Mouse (Mus musculus): ENCODE data around the gene Irf2bpl. TPM values are rescaled to one million over a fixed set of nuclear protein-coding genes. Genes with fewer than 3 reads are reported as not detected.

The Irf2bpl gene
- polyA plus RNA-seq, 1 experiment from 2014 or later, result 36.1 TPM

DNA sequence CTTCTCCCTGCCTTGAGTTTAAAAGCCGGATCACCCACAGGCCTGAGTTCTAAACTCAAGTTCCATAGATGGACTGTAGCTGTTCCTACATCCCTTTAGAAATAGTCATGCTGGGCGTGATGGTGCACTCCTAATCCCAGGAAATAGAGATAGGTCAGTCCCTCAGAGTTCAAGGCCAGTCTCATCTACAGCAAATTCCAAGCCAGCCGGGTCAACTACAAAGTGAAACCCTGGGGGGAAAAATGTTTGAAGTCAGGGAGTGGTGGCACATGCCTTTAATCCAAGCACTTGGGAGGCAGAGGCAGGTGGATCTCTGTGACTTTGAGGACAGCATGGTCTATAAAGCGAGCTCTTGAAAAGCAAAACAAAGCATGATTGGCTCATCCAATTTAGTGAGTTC is 7.6 kb downstream of the Irf2bpl start:
- WGBS, result 84% methylated on average over 4 of the region's 4 CpGs
- no peaks in the 10 kb centered on the region for H3K9me3 ChIP-seq (ENCODE audit: control insufficient read depth, low read length)
- H3K4me3 ChIP-seq (ENCODE audit: control insufficient read depth in 1 of 2, insufficient read depth in 1 of 2, low read depth in 1 of 2, low read length in 2 of 2), result no peak overlapping the region
- H3K9ac ChIP-seq (ENCODE audit: low read length), result no peak overlapping the region
- H3K4me2 ChIP-seq (ENCODE audit: low read length), result no peak overlapping the region
- no peak for ATAC-seq (ENCODE audit: insufficient number of reproducible peaks, insufficient read depth, low FRiP score, low read depth)
- H3K27me3 ChIP-seq (ENCODE audit: control insufficient read depth, insufficient read depth, low read length), result no peaks in the 10 kb centered on the region
- peaks cover 17 to 35% of the 10 kb centered on the region in 2 experiments for H3K4me1 ChIP-seq (ENCODE audit: control insufficient read depth in 2 of 2, insufficient read depth in 2 of 2, low read length in 2 of 2)
- no peak overlapping the region for H3K27ac ChIP-seq (replicated peaks in 1 of 2; ENCODE audit: control insufficient read depth in 1 of 2, insufficient read depth in 1 of 2, low read depth in 2 of 2, low read length in 2 of 2)
- H3K36me3 ChIP-seq (ENCODE audit: control insufficient read depth, insufficient read depth, low read length), result peaks cover 17% of the 10 kb centered on the region

DNA sequence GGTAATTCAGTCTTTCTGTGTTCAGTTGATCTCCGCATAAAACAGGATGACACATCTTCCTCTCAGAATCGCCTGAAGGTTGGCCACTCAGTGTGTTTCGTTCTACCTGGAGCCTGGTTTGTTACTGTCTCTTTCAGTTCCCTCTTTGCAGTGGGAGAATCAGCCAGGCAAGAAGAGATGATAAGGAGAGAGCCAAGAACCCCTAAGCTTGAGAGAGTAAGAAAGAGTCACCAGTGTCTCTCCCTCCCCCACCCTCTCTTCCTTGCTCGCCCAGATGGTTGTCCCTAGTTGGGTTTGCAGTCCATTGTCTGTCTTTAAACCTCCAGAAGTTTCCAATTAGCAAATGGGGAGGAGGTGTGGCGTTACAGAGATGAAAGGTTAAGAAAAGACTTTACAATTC is 8.5 kb downstream of the Irf2bpl start:
- Histone ChIP-seq H3K27me3 (ENCODE audit: control insufficient read depth, insufficient read depth, low read length) (no peaks in the 10 kb centered on the region), H3K4me2 (ENCODE audit: low read length) (no peak overlapping the region), H3K4me1 (ENCODE audit: control insufficient read depth in 2 of 2, insufficient read depth in 2 of 2, low read length in 2 of 2) (peaks cover 19 to 41% of the 10 kb centered on the region in 2 experiments), H3K9me3 (ENCODE audit: control insufficient read depth, low read length) (no peaks in the 10 kb centered on the region), H3K4me3 (ENCODE audit: control insufficient read depth in 1 of 2, insufficient read depth in 1 of 2, low read depth in 1 of 2, low read length in 2 of 2) (no peak overlapping the region), H3K9ac (ENCODE audit: low read length) (no peak overlapping the region), H3K36me3 (ENCODE audit: control insufficient read depth, insufficient read depth, low read length) (peaks cover 12% of the 10 kb centered on the region), H3K27ac (replicated peaks in 1 of 2; ENCODE audit: control insufficient read depth in 1 of 2, insufficient read depth in 1 of 2, low read depth in 2 of 2, low read length in 2 of 2) (no peak overlapping the region)
- no peak for ATAC-seq (ENCODE audit: insufficient number of reproducible peaks, insufficient read depth, low FRiP score, low read depth)
- WGBS, result 86% methylated on average over 5 of the region's 5 CpGs

DNA sequence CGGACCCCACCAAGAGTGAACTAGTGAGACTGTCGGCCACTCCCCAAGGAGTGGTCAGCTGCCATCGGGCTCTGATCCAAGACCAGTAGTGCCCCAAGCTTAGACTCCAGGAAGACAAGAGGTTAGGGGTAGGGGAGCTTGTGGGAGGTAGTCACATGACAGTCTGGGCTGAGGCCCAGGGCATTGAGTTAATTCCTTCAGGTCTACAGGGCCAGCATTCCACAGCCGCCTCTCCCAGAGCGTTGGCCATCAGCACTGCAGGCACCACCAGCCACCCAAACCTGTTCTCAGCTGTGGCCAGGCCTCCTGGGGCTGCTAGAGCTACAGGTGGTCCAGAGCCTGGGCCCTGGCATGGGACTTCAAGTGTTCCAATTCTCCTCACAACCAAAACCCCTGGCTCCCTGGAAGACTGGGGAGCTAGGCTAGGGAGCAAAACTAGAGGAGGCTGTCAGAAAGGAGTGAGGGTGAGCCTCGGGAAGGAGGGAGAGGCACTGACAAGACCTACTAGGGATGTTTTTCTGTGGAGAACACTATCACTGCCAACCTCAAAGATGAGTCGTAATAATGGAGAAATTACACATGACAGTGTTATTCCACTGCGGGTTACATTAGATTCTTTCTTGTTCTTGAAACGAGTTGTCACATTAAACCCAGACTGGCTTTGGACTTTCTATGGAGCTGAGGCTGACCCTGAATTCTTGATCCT is 12.1 kb downstream of the Irf2bpl start:
- Histone ChIP-seq H3K4me3 (ENCODE audit: control insufficient read depth in 1 of 2, insufficient read depth in 1 of 2, low read depth in 1 of 2, low read length in 2 of 2) (no peak overlapping the region), H3K27ac (replicated peaks in 1 of 2; ENCODE audit: control insufficient read depth in 1 of 2, insufficient read depth in 1 of 2, low read depth in 2 of 2, low read length in 2 of 2) (peak overlapping the region; percentile 1 to 45; a peak in 3 of 4 replicates), H3K9ac (ENCODE audit: low read length) (no peak overlapping the region), H3K36me3 (ENCODE audit: control insufficient read depth, insufficient read depth, low read length) (no peaks in the 10 kb centered on the region), H3K9me3 (ENCODE audit: control insufficient read depth, low read length) (no peaks in the 10 kb centered on the region), H3K27me3 (ENCODE audit: control insufficient read depth, insufficient read depth, low read length) (no peaks in the 10 kb centered on the region), H3K4me2 (ENCODE audit: low read length) (no peak overlapping the region), H3K4me1 (ENCODE audit: control insufficient read depth in 2 of 2, insufficient read depth in 2 of 2, low read length in 2 of 2) (peaks cover 15 to 21% of the 10 kb centered on the region in 2 experiments)
- ATAC-seq (ENCODE audit: insufficient number of reproducible peaks, insufficient read depth, low FRiP score, low read depth), result peak; percentile 69
- WGBS, result 50% methylated on average over 9 of the region's 9 CpGs

DNA sequence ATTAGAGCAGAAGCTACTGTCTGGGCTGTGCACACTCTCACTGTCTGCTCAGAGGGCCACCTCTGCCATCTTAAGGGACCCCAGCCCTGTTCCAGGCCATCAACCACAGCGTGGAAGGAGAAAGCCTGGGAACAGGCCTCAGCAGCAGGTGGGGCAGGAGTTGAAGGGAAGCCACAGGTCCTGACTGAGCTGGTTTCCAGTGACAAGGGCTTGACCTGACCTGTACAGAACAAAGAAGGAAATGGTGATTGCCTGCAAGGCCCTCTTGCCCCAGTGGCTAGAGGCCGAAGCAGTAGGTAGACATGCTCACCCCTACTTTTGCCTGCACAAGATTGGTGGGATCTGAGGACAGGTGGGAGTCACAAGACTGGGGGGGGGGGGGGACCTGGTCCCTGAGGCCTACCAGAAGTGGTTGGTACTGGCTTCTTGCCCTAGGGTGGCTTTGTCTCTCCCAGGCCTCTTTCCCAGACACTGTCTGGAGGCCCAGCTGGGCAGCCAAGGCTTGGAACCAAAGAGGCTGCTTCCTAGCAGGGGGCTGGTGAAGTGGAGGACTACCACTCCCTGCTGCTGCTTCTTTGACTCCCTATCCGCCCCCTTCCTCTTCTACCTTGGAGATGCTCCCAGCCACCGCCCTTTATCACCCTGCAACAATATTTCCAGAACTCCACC is 12.8 kb downstream of the Irf2bpl start:
- Histone ChIP-seq H3K9ac (ENCODE audit: low read length) (no peak overlapping the region), H3K36me3 (ENCODE audit: control insufficient read depth, insufficient read depth, low read length) (no peaks in the 10 kb centered on the region), H3K4me2 (ENCODE audit: low read length) (no peak overlapping the region), H3K9me3 (ENCODE audit: control insufficient read depth, low read length) (no peaks in the 10 kb centered on the region), H3K27me3 (ENCODE audit: control insufficient read depth, insufficient read depth, low read length) (no peaks in the 10 kb centered on the region), H3K4me1 (ENCODE audit: control insufficient read depth in 2 of 2, insufficient read depth in 2 of 2, low read length in 2 of 2) (peaks cover 20 to 27% of the 10 kb centered on the region in 2 experiments), H3K4me3 (ENCODE audit: control insufficient read depth in 1 of 2, insufficient read depth in 1 of 2, low read depth in 1 of 2, low read length in 2 of 2) (no peak overlapping the region), H3K27ac (replicated peaks in 1 of 2; ENCODE audit: control insufficient read depth in 1 of 2, insufficient read depth in 1 of 2, low read depth in 2 of 2, low read length in 2 of 2) (peak overlapping the region in 1 of 2 experiments; percentile 45; a peak in 2 of 4 replicates)
- 77% methylated on average over 4 of the region's 4 CpGs for WGBS
- ATAC-seq (ENCODE audit: insufficient number of reproducible peaks, insufficient read depth, low FRiP score, low read depth), result no peak; the same call in 1 of the 2 replicates

DNA sequence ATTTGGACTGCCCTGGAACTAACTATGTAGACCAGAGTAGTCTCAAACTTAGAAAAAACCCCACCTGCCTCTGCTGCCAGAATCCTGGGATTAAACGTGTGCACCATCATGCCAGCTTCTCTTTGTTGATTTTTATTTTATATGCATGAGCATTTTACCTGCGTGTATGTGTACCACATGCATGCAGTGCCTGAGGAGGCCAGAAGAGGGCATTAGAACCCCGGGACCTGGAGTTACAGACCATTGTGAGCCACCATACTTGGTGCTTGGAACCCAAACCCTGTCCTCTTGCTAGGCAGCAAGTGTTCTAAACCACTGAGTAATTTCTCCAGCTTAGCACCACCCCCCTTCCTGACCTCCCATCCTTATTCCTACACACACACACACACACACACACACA is 13.6 kb downstream of the Irf2bpl start:
- Histone ChIP-seq H3K27ac (replicated peaks in 1 of 2; ENCODE audit: control insufficient read depth in 1 of 2, insufficient read depth in 1 of 2, low read depth in 2 of 2, low read length in 2 of 2) (no peak overlapping the region; a peak in 1 of 4 replicates), H3K36me3 (ENCODE audit: control insufficient read depth, insufficient read depth, low read length) (no peaks in the 10 kb centered on the region), H3K4me3 (ENCODE audit: control insufficient read depth in 1 of 2, insufficient read depth in 1 of 2, low read depth in 1 of 2, low read length in 2 of 2) (no peak overlapping the region), H3K9ac (ENCODE audit: low read length) (no peak overlapping the region), H3K4me1 (ENCODE audit: control insufficient read depth in 2 of 2, insufficient read depth in 2 of 2, low read length in 2 of 2) (peaks cover 20 to 27% of the 10 kb centered on the region in 2 experiments), H3K4me2 (ENCODE audit: low read length) (no peak overlapping the region), H3K27me3 (ENCODE audit: control insufficient read depth, insufficient read depth, low read length) (no peaks in the 10 kb centered on the region), H3K9me3 (ENCODE audit: control insufficient read depth, low read length) (no peaks in the 10 kb centered on the region)
- ATAC-seq (ENCODE audit: insufficient number of reproducible peaks, insufficient read depth, low FRiP score, low read depth), result no peak
- 92% methylated on average over 3 of the region's 3 CpGs for WGBS

DNA sequence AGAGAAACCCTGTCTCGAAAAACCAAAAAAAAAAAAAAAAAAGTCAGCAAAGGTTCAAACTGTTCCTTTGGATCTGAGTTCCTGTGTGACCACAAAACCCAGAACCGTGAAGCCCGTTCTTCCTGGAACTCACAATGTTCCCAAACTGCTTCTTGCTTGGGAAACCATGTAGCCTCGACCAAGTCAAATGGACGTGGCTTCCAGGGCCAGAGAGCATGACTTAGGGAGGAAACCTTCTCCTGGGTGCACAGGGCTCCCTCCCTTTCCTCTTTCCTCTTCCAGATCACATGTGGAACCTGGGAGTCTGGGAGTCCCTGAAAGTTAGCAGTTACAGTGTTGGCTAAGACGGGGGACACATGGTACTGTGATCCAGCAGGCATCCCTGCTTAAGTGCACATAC is 14.8 kb downstream of the Irf2bpl start:
- H3K27me3 ChIP-seq (ENCODE audit: control insufficient read depth, insufficient read depth, low read length), result no peaks in the 10 kb centered on the region
- H3K9ac ChIP-seq (ENCODE audit: low read length), result no peak overlapping the region
- H3K4me2 ChIP-seq (ENCODE audit: low read length), result no peak overlapping the region
- peaks cover 20 to 27% of the 10 kb centered on the region in 2 experiments for H3K4me1 ChIP-seq (ENCODE audit: control insufficient read depth in 2 of 2, insufficient read depth in 2 of 2, low read length in 2 of 2)
- no peaks in the 10 kb centered on the region for H3K9me3 ChIP-seq (ENCODE audit: control insufficient read depth, low read length)
- no peak for ATAC-seq (ENCODE audit: insufficient number of reproducible peaks, insufficient read depth, low FRiP score, low read depth)
- no peak overlapping the region for H3K27ac ChIP-seq (replicated peaks in 1 of 2; ENCODE audit: control insufficient read depth in 1 of 2, insufficient read depth in 1 of 2, low read depth in 2 of 2, low read length in 2 of 2)
- no peaks in the 10 kb centered on the region for H3K36me3 ChIP-seq (ENCODE audit: control insufficient read depth, insufficient read depth, low read length)
- H3K4me3 ChIP-seq (ENCODE audit: control insufficient read depth in 1 of 2, insufficient read depth in 1 of 2, low read depth in 1 of 2, low read length in 2 of 2), result no peak overlapping the region
- 87% methylated on average over 5 of the region's 6 CpGs for WGBS

DNA sequence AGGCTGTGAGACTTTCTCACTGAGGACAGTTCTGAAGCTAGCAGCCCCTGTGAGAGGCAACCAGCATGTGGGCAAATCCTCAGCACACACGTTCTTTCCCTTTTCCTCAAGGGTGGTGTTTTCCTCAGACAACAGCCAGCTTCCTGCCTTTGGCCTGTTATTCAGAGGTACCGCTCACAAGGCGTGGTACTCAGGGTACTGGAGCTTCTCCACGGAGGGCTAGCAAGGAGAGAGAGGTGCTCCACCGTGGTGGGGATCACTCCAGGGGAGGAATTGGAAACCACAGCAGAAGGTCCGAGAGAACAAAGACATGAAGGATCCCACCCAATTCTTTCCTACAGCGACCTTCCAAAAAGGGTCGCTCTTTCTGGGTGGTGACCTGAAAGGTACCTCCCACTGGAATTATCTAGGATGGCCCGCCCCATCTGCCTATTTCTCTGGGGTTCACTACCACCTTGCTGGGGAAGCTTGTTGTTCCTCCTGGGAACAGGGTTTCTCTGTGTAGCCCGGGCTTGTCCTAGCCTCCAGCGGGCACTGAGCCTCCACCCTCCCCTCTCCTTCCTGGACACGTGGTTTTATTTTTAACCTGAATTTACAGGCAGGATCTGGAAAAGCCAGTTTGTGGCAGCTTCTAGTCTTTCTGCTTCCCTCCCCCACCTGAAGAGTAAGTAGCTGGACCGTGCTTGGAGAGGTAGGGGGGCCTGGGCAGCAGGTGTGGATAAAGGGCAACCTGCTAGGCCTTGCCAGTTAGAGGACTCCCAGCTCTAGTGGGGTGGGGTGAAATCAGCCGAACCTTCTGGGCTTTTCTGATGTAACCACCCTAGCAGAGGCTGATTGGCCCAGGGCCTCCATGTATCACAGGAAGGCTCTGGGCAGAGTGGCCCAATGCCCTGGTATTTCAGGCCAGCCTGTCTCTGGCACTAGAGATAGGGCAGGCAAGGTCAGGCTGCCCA is 17.1 kb downstream of the Irf2bpl start:
- no peak overlapping the region for H3K4me2 ChIP-seq (ENCODE audit: low read length)
- no peaks in the 10 kb centered on the region for H3K27me3 ChIP-seq (ENCODE audit: control insufficient read depth, insufficient read depth, low read length)

More for the DNA sequence above, 17.1 kb downstream of the Irf2bpl start:
- Histone ChIP-seq H3K4me3 (ENCODE audit: control insufficient read depth in 1 of 2, insufficient read depth in 1 of 2, low read depth in 1 of 2, low read length in 2 of 2) (no peak overlapping the region), H3K4me1 (ENCODE audit: control insufficient read depth in 2 of 2, insufficient read depth in 2 of 2, low read length in 2 of 2) (peaks cover 19 to 24% of the 10 kb centered on the region in 2 experiments), H3K27ac (replicated peaks in 1 of 2; ENCODE audit: control insufficient read depth in 1 of 2, insufficient read depth in 1 of 2, low read depth in 2 of 2, low read length in 2 of 2) (peak overlapping the region; percentile 65 to 68), H3K36me3 (ENCODE audit: control insufficient read depth, insufficient read depth, low read length) (no peaks in the 10 kb centered on the region), H3K9me3 (ENCODE audit: control insufficient read depth, low read length) (0 out of 2 replicates have a peak, but pooled peaks cover 5% of the 10 kb centered on the region), H3K9ac (ENCODE audit: low read length) (0 out of 2 replicates have a peak overlapping the region, but pooled peaks have one; percentile 13)
- peak; percentile 51; the same call in 1 of the 2 replicates for ATAC-seq (ENCODE audit: insufficient number of reproducible peaks, insufficient read depth, low FRiP score, low read depth)
- WGBS, result 35% methylated on average over 14 of the region's 14 CpGs
